Mouse (Mus musculus): Measurements from ENCODE around the gene Sox30. TPM values are rescaled to one million over a fixed set of nuclear protein-coding genes. Genes with fewer than 3 reads are reported as not detected.
A peak's percentile ranks its signal among the peaks of the same experiment; 100 is the strongest.

The Sox30 gene
- polyA plus RNA-seq, 1 experiment from 2014 or later: 0.23 TPM

- Histone ChIP-seq H3K36me3 (peaks cover 18% of the 10 kb centered on the region), H3K4me2 (replicated peaks) (peak within 1 kb of the TSS; percentile 59), H3K4me1 (0 out of 2 replicates have a peak, but pooled peaks cover 5% of the 10 kb centered on the region), H3K4me3 (replicated peaks) (peak within 1 kb of the TSS; percentile 66), H3K27ac (replicated peaks) (peak within 1 kb of the TSS; percentile 71; the same call in 1 of the 2 replicates), H3K27me3 (no peaks in the 10 kb centered on the region), H3K9me3 (replicated peaks) (no peaks in the 10 kb centered on the region), H3K9ac (no peak within 1 kb of the TSS)
- ATAC-seq (ENCODE audit: insufficient number of reproducible peaks, low FRiP score, low TSS enrichment, low read depth): peak; percentile 97
- under 1% methylated on average over 32 of the region's 32 CpGs for WGBS
Measured at GRCm38 (mm10) chr11:45955127-45955627, 24.9 kb upstream of the Sox30 start, which contains the start of gene Thg1l. TSS of gene Thg1l (minus strand) at chr11:45955494.

DNA sequence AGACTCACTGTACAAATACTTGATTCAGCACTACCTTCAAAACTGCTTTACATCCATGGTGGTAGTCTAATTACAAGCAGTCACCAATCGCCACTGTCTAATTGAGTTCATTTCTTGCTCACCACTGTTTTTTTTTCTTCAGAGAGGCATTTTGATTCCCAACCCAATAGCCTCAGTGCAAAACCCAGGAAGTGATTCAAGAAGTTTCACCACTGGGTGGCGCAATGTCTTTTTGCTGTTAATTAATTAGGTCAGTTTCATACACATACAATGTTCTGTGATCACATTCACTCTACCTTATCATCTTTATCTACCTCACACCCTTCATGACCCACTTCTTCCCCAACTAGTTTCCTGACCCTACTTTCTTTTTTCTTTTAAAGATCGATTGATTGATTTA lies 20.5 kb upstream of the Sox30 start:
- ATAC-seq (ENCODE audit: insufficient number of reproducible peaks, low FRiP score, low TSS enrichment, low read depth): no peak
- H3K4me2 ChIP-seq (replicated peaks): no peak overlapping the region
- no peaks in the 10 kb centered on the region for H3K4me1 ChIP-seq
- no peaks in the 10 kb centered on the region for H3K9me3 ChIP-seq (replicated peaks)
- no peaks in the 10 kb centered on the region for H3K27me3 ChIP-seq
- no peaks in the 10 kb centered on the region for H3K36me3 ChIP-seq
- 78% methylated on average over 3 of the region's 3 CpGs for WGBS
- H3K9ac ChIP-seq: no peak overlapping the region
- H3K27ac ChIP-seq (replicated peaks): no peak overlapping the region
- H3K4me3 ChIP-seq (replicated peaks): no peak overlapping the region

- no peak overlapping the region for H3K27ac ChIP-seq (replicated peaks)
- 85% methylated on average over 5 of the region's 5 CpGs for WGBS
- H3K36me3 ChIP-seq: no peaks in the 10 kb centered on the region
- no peaks in the 10 kb centered on the region for H3K4me1 ChIP-seq
- no peaks in the 10 kb centered on the region for H3K27me3 ChIP-seq
- ATAC-seq (ENCODE audit: insufficient number of reproducible peaks, low FRiP score, low TSS enrichment, low read depth): no peak
- H3K9ac ChIP-seq: no peak overlapping the region
- H3K4me3 ChIP-seq (replicated peaks): no peak overlapping the region
- no peak overlapping the region for H3K4me2 ChIP-seq (replicated peaks)
- no peaks in the 10 kb centered on the region for H3K9me3 ChIP-seq (replicated peaks)
Measured at GRCm38 (mm10) chr11:45960003-45960402, 20.1 kb upstream of the Sox30 start.

GRCm38 (mm10) chr11:45966896-45967295 lies 13.2 kb upstream of the Sox30 start:
- Histone ChIP-seq H3K4me2 (replicated peaks) (no peak overlapping the region), H3K9me3 (replicated peaks) (no peaks in the 10 kb centered on the region), H3K4me3 (replicated peaks) (no peak overlapping the region), H3K27ac (replicated peaks) (no peak overlapping the region), H3K9ac (no peak overlapping the region), H3K27me3 (no peaks in the 10 kb centered on the region), H3K36me3 (no peaks in the 10 kb centered on the region), H3K4me1 (no peaks in the 10 kb centered on the region)
- WGBS: 81% methylated on average over 4 of the region's 4 CpGs
- no peak for ATAC-seq (ENCODE audit: insufficient number of reproducible peaks, low FRiP score, low TSS enrichment, low read depth)

DNA sequence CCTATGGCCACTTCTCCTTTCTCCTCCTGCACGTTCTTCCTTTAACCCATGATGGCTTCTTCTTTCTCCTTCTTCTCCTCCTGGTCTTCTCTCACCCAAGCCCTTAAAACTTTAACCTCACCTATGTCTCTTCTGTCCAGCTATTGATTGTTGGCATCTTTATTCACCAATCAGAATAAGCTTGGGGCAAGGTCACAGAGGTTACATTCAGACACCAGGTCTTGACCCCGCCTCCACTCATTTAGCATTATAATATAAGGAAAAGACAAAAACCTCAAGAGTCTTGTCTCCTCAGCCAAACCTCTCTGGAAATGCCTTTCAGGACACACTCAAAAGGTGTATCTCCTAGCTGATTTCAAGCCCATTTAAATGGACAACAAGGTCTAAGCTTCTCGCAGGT lies 11.6 kb upstream of the Sox30 start:
- Histone ChIP-seq H3K27ac (replicated peaks) (no peak overlapping the region), H3K4me3 (replicated peaks) (no peak overlapping the region), H3K9me3 (replicated peaks) (no peaks in the 10 kb centered on the region), H3K4me1 (no peaks in the 10 kb centered on the region), H3K4me2 (replicated peaks) (no peak overlapping the region), H3K36me3 (no peaks in the 10 kb centered on the region), H3K27me3 (no peaks in the 10 kb centered on the region), H3K9ac (no peak overlapping the region)
- ATAC-seq (ENCODE audit: insufficient number of reproducible peaks, low FRiP score, low TSS enrichment, low read depth): no peak
- WGBS: 91% methylated on average over 3 of the region's 3 CpGs

GRCm38 (mm10) chr11:45973635-45974034 lies 6.5 kb upstream of the Sox30 start:
- H3K9me3 ChIP-seq (replicated peaks): no peaks in the 10 kb centered on the region
- H3K4me2 ChIP-seq (replicated peaks): no peak overlapping the region
- no peaks in the 10 kb centered on the region for H3K4me1 ChIP-seq
- peak; percentile 43; the same call in 1 of the 2 replicates for ATAC-seq (ENCODE audit: insufficient number of reproducible peaks, low FRiP score, low TSS enrichment, low read depth)
- H3K9ac ChIP-seq: no peak overlapping the region
- H3K27me3 ChIP-seq: no peaks in the 10 kb centered on the region
- H3K4me3 ChIP-seq (replicated peaks): no peak overlapping the region
- no peak overlapping the region for H3K27ac ChIP-seq (replicated peaks)
- 62% methylated on average over 5 of the region's 5 CpGs for WGBS
- H3K36me3 ChIP-seq: no peaks in the 10 kb centered on the region

DNA sequence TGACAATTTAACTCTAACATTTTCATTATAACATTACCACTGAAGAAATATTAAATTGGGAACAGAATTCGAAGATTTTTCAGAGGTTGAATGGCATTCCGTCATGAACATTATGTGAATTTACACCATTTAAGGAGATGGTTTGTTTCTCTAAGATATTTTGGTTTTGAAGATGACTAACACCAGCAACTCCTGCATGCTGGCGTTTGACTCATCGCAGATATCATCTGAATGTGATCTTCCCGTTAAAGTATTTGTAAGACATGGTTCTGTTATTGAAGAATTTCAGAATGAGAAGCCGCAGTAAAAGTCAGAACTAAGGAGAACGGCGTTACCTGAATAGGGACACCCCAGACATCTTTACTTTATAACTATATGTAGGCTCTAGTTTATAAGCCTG lies 5.6 kb upstream of the Sox30 start:
- H3K4me3 ChIP-seq (replicated peaks): no peak overlapping the region
- H3K36me3 ChIP-seq: no peaks in the 10 kb centered on the region
- ATAC-seq (ENCODE audit: insufficient number of reproducible peaks, low FRiP score, low TSS enrichment, low read depth): no peak
- 82% methylated on average over 8 of the region's 8 CpGs for WGBS
- H3K4me2 ChIP-seq (replicated peaks): no peak overlapping the region
- no peaks in the 10 kb centered on the region for H3K9me3 ChIP-seq (replicated peaks)
- no peak overlapping the region for H3K9ac ChIP-seq
- H3K27me3 ChIP-seq: no peaks in the 10 kb centered on the region
- no peak overlapping the region for H3K27ac ChIP-seq (replicated peaks)
- H3K4me1 ChIP-seq: no peaks in the 10 kb centered on the region

GRCm38 (mm10) chr11:45976061-45976460 lies 4.0 kb upstream of the Sox30 start:
- H3K27ac ChIP-seq (replicated peaks): no peak overlapping the region
- 78% methylated on average over 3 of the region's 3 CpGs for WGBS
- no peak overlapping the region for H3K4me3 ChIP-seq (replicated peaks)
- H3K36me3 ChIP-seq: no peaks in the 10 kb centered on the region
- no peak for ATAC-seq (ENCODE audit: insufficient number of reproducible peaks, low FRiP score, low TSS enrichment, low read depth)
- no peak overlapping the region for H3K4me2 ChIP-seq (replicated peaks)
- H3K4me1 ChIP-seq: peaks cover 11% of the 10 kb centered on the region
- 0 out of 2 replicates have a peak, but pooled peaks cover 4% of the 10 kb centered on the region for H3K9me3 ChIP-seq (replicated peaks)
- no peak overlapping the region for H3K9ac ChIP-seq
- no peaks in the 10 kb centered on the region; the same call in 1 of the 2 replicates for H3K27me3 ChIP-seq

GRCm38 (mm10) chr11:45980893-45981253 lies 763 bp downstream of the Sox30 start:
- peak overlapping the region; percentile 48; the same call in 1 of the 2 replicates for H3K27ac ChIP-seq (replicated peaks)
- WGBS: 41% methylated on average over 19 of the region's 19 CpGs
- 0 out of 2 replicates have a peak, but pooled peaks cover 4% of the 10 kb centered on the region for H3K9me3 ChIP-seq (replicated peaks)

GRCm38 (mm10) chr11:45991604-45992003 lies 11.5 kb downstream of the Sox30 start:
- WGBS: 8% methylated on average over 16 of the region's 16 CpGs
- peak overlapping the region; percentile 25 for H3K4me3 ChIP-seq (replicated peaks)
- no peak overlapping the region for H3K27ac ChIP-seq (replicated peaks)
- H3K36me3 ChIP-seq: no peaks in the 10 kb centered on the region
- 0 out of 2 replicates have a peak overlapping the region, but pooled peaks have one; percentile 6 for H3K9ac ChIP-seq
- H3K4me2 ChIP-seq (replicated peaks): peak overlapping the region; percentile 49
- H3K27me3 ChIP-seq: no peaks in the 10 kb centered on the region
- ATAC-seq (ENCODE audit: insufficient number of reproducible peaks, low FRiP score, low TSS enrichment, low read depth): no peak
- H3K9me3 ChIP-seq (replicated peaks): no peaks in the 10 kb centered on the region
- peaks cover 4% of the 10 kb centered on the region; the same call in 1 of the 2 replicates for H3K4me1 ChIP-seq

More at GRCm38 (mm10) chr11:45980893-45981253, 763 bp downstream of the Sox30 start:
- no peaks in the 10 kb centered on the region for H3K36me3 ChIP-seq
- H3K9ac ChIP-seq: peak overlapping the region; percentile 60
- H3K27me3 ChIP-seq: no peaks in the 10 kb centered on the region; the same call in 1 of the 2 replicates
- peak overlapping the region; percentile 90 for H3K4me2 ChIP-seq (replicated peaks)
- ATAC-seq (ENCODE audit: insufficient number of reproducible peaks, low FRiP score, low TSS enrichment, low read depth): no peak
- peaks cover 12% of the 10 kb centered on the region for H3K4me1 ChIP-seq
- H3K4me3 ChIP-seq (replicated peaks): peak overlapping the region; percentile 65

DNA sequence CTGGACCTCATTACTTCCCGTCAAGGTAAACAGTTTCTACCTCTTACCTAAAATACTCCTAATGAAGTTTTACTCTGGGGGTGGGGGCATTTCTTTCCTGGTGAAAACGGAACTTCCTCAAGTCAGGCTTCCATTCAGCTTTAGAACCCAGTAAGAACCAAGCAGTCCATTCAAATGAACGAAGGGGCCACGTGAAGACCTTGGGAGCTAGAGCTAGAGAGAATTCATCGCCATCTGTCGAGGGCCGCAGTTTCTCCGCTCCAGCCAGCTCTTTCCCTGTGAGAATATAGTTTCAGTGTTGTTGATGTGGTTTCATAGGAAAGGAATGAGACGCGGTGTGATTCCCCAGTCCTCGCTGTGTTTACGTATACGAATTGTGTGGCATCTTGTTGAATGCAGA lies 12.0 kb downstream of the Sox30 start:
- no peak overlapping the region for H3K27ac ChIP-seq (replicated peaks)
- no peaks in the 10 kb centered on the region for H3K36me3 ChIP-seq
- ATAC-seq (ENCODE audit: insufficient number of reproducible peaks, low FRiP score, low TSS enrichment, low read depth): no peak
- 0 out of 2 replicates have a peak overlapping the region, but pooled peaks have one; percentile 6 for H3K9ac ChIP-seq
- H3K4me1 ChIP-seq: peaks cover 4% of the 10 kb centered on the region; the same call in 1 of the 2 replicates
- peak overlapping the region; percentile 49 for H3K4me2 ChIP-seq (replicated peaks)
- H3K27me3 ChIP-seq: no peaks in the 10 kb centered on the region
- H3K9me3 ChIP-seq (replicated peaks): no peaks in the 10 kb centered on the region
- 45% methylated on average over 13 of the region's 13 CpGs for WGBS
- H3K4me3 ChIP-seq (replicated peaks): peak overlapping the region; percentile 25

GRCm38 (mm10) chr11:46016061-46016460 lies 36.0 kb downstream of the Sox30 start:
- 18% methylated on average over 6 of the region's 6 CpGs for WGBS
- H3K4me2 ChIP-seq (replicated peaks): no peak overlapping the region
- no peak overlapping the region for H3K4me3 ChIP-seq (replicated peaks)
- no peak overlapping the region for H3K27ac ChIP-seq (replicated peaks)
- no peaks in the 10 kb centered on the region for H3K27me3 ChIP-seq
- H3K36me3 ChIP-seq: no peaks in the 10 kb centered on the region
- ATAC-seq (ENCODE audit: insufficient number of reproducible peaks, low FRiP score, low TSS enrichment, low read depth): no peak
- no peak overlapping the region for H3K9ac ChIP-seq
- no peaks in the 10 kb centered on the region for H3K4me1 ChIP-seq
- no peaks in the 10 kb centered on the region for H3K9me3 ChIP-seq (replicated peaks)
